Mouse (Mus musculus) heart, adult 2 months (tissue): ENCODE results near the gene St8sia1.

ENCODE experiments used
- CTCF ChIP-seq: fragments of 200-600 bp; IDR thresholded peaks from 2 replicates; pipeline ENCODE4 v1.8.1; 2022; ENCODE audit warnings: antibody characterized with exemption, mild to moderate bottlenecking, moderate library complexity
- POLR2A ChIP-seq: fragments of 200-500 bp; IDR thresholded peaks from 2 replicates; pipeline ENCODE4 v1.6.1; 2011; ENCODE audit warnings: mild to moderate bottlenecking, low read depth, low read length, control low read depth; ENCODE audit not compliant: insufficient read depth

DNA sequence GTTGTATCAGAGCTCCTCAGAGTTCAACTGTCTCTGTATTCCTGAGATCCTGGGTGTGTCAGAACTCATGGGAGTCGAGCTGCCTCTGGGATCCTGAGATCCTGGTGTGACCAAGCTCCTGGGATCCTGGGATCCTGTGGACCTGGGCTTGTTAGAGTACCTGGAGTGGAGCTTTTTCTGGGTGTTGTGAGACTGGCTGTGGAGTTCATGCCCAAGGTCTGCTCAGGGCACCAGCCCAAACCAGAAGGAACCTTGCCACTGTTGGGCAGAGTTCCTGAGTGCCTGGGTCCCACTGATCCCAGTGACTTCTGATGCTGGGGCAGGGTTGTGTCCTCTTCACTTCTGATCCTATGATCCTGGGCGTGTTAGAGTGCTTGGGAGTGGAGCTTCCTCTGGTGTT, 8.0 kb upstream of the St8sia1 start:
- TF ChIP-seq POLR2A, result no peak
- TF ChIP-seq CTCF, result no peak
